Mouse (Mus musculus) neural tube, embryonic 14.5 days (tissue): ENCODE data around the gene Tmem199. TPM values are rescaled to one million over a fixed set of nuclear protein-coding genes. Genes with fewer than 3 reads are reported as not detected.
"Not testable (repeated sequence)": the region's sequence is repeated elsewhere in the genome, so short reads cannot be mapped to it uniquely, and the experiment has no call there.

Experiments
- ATAC-seq: fragments of 200-750 bp; cut with Nextera tagmentation; 2 replicates; pipeline ENCODE4 v1.8.0; 2017; ENCODE audit warnings: low read depth, mild to moderate bottlenecking, moderate TSS enrichment, moderate library complexity
- H3K27ac ChIP-seq: fragments of 300-500 bp; sonication (generic); 2 replicates; pipeline ENCODE4 v1.5.1; 2014; ENCODE audit warnings: low read depth, mild to moderate bottlenecking, control low read depth, low read length, moderate library complexity, mixed read lengths
- H3K27me3 ChIP-seq: fragments of 300-500 bp; sonication (generic); 2 replicates; pipeline ENCODE4 v1.6.1; 2014; ENCODE audit warnings: low read length; ENCODE audit not compliant: control insufficient read depth, insufficient read depth
- H3K36me3 ChIP-seq: fragments of 300-500 bp; sonication (generic); 2 replicates; pipeline ENCODE4 v1.6.1; 2014; ENCODE audit warnings: low read length, mixed read lengths; ENCODE audit not compliant: control insufficient read depth, insufficient read depth
- H3K4me1 ChIP-seq: fragments of 300-500 bp; sonication (generic); 2 replicates; pipeline ENCODE4 v1.6.1; 2014; ENCODE audit warnings: low read length; ENCODE audit not compliant: control insufficient read depth, insufficient read depth
- H3K4me2 ChIP-seq: fragments of 300-500 bp; sonication (generic); 2 replicates; pipeline ENCODE4 v1.6.1; 2014; ENCODE audit warnings: mild to moderate bottlenecking, low read depth, low read length, control low read depth
- H3K4me3 ChIP-seq: fragments of 300-500 bp; sonication (generic); 2 replicates; pipeline ENCODE4 v1.5.1; 2014; ENCODE audit warnings: low read depth, low read length, control low read depth, mixed read lengths
- H3K9ac ChIP-seq: fragments of 300-500 bp; sonication (generic); replicated peaks from 2 replicates; pipeline ENCODE4 v1.6.1; 2014; ENCODE audit warnings: low read depth, mild to moderate bottlenecking, control low read depth, low read length, mixed read lengths
- H3K9me3 ChIP-seq: fragments of 300-500 bp; sonication (generic); 2 replicates; pipeline ENCODE4 v1.6.1; 2016; ENCODE audit warnings: low read length; ENCODE audit not compliant: control insufficient read depth
- WGBS: fragments of 180-500 bp; shearing (Covaris S2); extraction: QIAGEN DNeasy Blood & Tissue Kit; methylation state at CpG from one replicate; pipeline ENCODE4 v1.1.7; 2014; 5-methylcytosine and 5-hydroxymethylcytosine counted together
- polyA plus RNA-seq: library from polyadenylated mRNA; unstranded; fragments of >200 nt; fragmentation: Nextera tagmentation; extraction: Ambion mirVana; gene quantifications from 2 replicates; pipeline ENCODE4 v1.2.1, GENCODE M21; 2014

The Tmem199 gene
- polyA plus RNA-seq, 1 experiment from 2014 or later, result 108 TPM

- not testable (repeated sequence) for H3K4me3 ChIP-seq, H3K9ac ChIP-seq, ATAC-seq, H3K4me1 ChIP-seq, H3K9me3 ChIP-seq, H3K27me3 ChIP-seq, H3K27ac ChIP-seq, H3K4me2 ChIP-seq
- WGBS, result 90% methylated on average over 10 of the region's 10 CpGs
- H3K36me3 ChIP-seq, result peaks cover 23% of the 10 kb centered on the region
These were observed 19.5 kb upstream of the Tmem199 start for GRCm38 (mm10) chr11:78531515-78531914.

- H3K9ac ChIP-seq, result no peak overlapping the region
- WGBS, result 82% methylated on average over 6 of the region's 6 CpGs
- no peak overlapping the region for H3K4me2 ChIP-seq
- no peaks in the 10 kb centered on the region for H3K9me3 ChIP-seq
- peaks cover 9% of the 10 kb centered on the region for H3K4me1 ChIP-seq
- no peak for ATAC-seq
- H3K36me3 ChIP-seq, result peaks cover 25% of the 10 kb centered on the region
- no peaks in the 10 kb centered on the region for H3K27me3 ChIP-seq
- no peak overlapping the region for H3K4me3 ChIP-seq
- no peak overlapping the region for H3K27ac ChIP-seq
These were observed 19.1 kb upstream of the Tmem199 start for GRCm38 (mm10) chr11:78531046-78531445.

GRCm38 (mm10) chr11:78530001-78530400 is 18.0 kb upstream of the Tmem199 start:
- Histone ChIP-seq H3K27ac (no peak overlapping the region), H3K4me3 (no peak overlapping the region), H3K4me2 (no peak overlapping the region), H3K9me3 (no peaks in the 10 kb centered on the region), H3K27me3 (no peaks in the 10 kb centered on the region), H3K9ac (no peak overlapping the region), H3K36me3 (peaks cover 34% of the 10 kb centered on the region), H3K4me1 (peaks cover 5% of the 10 kb centered on the region)
- WGBS, result 94% methylated on average over 12 of the region's 12 CpGs
- no peak for ATAC-seq

GRCm38 (mm10) chr11:78528714-78529113 is 16.7 kb upstream of the Tmem199 start:
- Histone ChIP-seq H3K27me3 (no peaks in the 10 kb centered on the region), H3K4me3 (no peak overlapping the region), H3K4me2 (no peak overlapping the region), H3K9me3 (no peaks in the 10 kb centered on the region), H3K9ac (no peak overlapping the region), H3K4me1 (no peaks in the 10 kb centered on the region), H3K27ac (no peak overlapping the region), H3K36me3 (peaks cover 44% of the 10 kb centered on the region)
- ATAC-seq, result no peak
- WGBS, result 86% methylated on average over 9 of the region's 9 CpGs

- H3K4me3 ChIP-seq, result no peak overlapping the region
- no peak overlapping the region for H3K9ac ChIP-seq
- no peak overlapping the region for H3K4me2 ChIP-seq
- 72% methylated on average over 2 of the region's 2 CpGs for WGBS
- no peaks in the 10 kb centered on the region for H3K9me3 ChIP-seq
- H3K4me1 ChIP-seq, result no peaks in the 10 kb centered on the region
- peaks cover 70% of the 10 kb centered on the region for H3K36me3 ChIP-seq
- ATAC-seq, result no peak
- H3K27ac ChIP-seq, result no peak overlapping the region
- H3K27me3 ChIP-seq, result no peaks in the 10 kb centered on the region
These were observed 12.9 kb upstream of the Tmem199 start for GRCm38 (mm10) chr11:78524838-78525237.

- no peak overlapping the region for H3K27ac ChIP-seq
- ATAC-seq, result no peak
- WGBS, result 80% methylated on average over 9 of the region's 9 CpGs
These were observed 11.4 kb upstream of the Tmem199 start for GRCm38 (mm10) chr11:78523241-78523955.

GRCm38 (mm10) chr11:78522481-78522997 is 10.6 kb upstream of the Tmem199 start:
- Histone ChIP-seq H3K36me3 (peaks cover 73% of the 10 kb centered on the region), H3K27me3 (no peaks in the 10 kb centered on the region), H3K4me3 (no peak overlapping the region), H3K9ac (no peak overlapping the region), H3K9me3 (no peaks in the 10 kb centered on the region), H3K4me1 (no peaks in the 10 kb centered on the region), H3K4me2 (no peak overlapping the region), H3K27ac (no peak overlapping the region)
- ATAC-seq, result no peak
- 88% methylated on average over 1 of the region's 1 CpGs for WGBS

More at GRCm38 (mm10) chr11:78523241-78523955, 11.4 kb upstream of the Tmem199 start:
- no peaks in the 10 kb centered on the region for H3K27me3 ChIP-seq
- H3K4me1 ChIP-seq, result no peaks in the 10 kb centered on the region
- H3K4me2 ChIP-seq, result no peak overlapping the region
- H3K4me3 ChIP-seq, result no peak overlapping the region
- no peaks in the 10 kb centered on the region for H3K9me3 ChIP-seq
- no peak overlapping the region for H3K9ac ChIP-seq
- H3K36me3 ChIP-seq, result peaks cover 74% of the 10 kb centered on the region

GRCm38 (mm10) chr11:78521880-78522279 is 9.9 kb upstream of the Tmem199 start:
- no peak overlapping the region for H3K4me3 ChIP-seq
- no peaks in the 10 kb centered on the region for H3K9me3 ChIP-seq
- H3K9ac ChIP-seq, result no peak overlapping the region
- no peaks in the 10 kb centered on the region for H3K27me3 ChIP-seq
- H3K4me2 ChIP-seq, result no peak overlapping the region
- peaks cover 71% of the 10 kb centered on the region for H3K36me3 ChIP-seq
- 90% methylated on average over 3 of the region's 3 CpGs for WGBS
- H3K4me1 ChIP-seq, result no peaks in the 10 kb centered on the region
- no peak for ATAC-seq
- H3K27ac ChIP-seq, result no peak overlapping the region

GRCm38 (mm10) chr11:78518931-78519330 is 7.0 kb upstream of the Tmem199 start:
- H3K9me3 ChIP-seq, result no peaks in the 10 kb centered on the region
- no peak overlapping the region for H3K4me2 ChIP-seq
- H3K27me3 ChIP-seq, result no peaks in the 10 kb centered on the region
- no peaks in the 10 kb centered on the region for H3K4me1 ChIP-seq
- no peak overlapping the region for H3K27ac ChIP-seq
- no peak overlapping the region for H3K4me3 ChIP-seq
- WGBS, result 92% methylated on average over 10 of the region's 10 CpGs
- peaks cover 59% of the 10 kb centered on the region for H3K36me3 ChIP-seq
- no peak overlapping the region for H3K9ac ChIP-seq
- ATAC-seq, result no peak
